Mouse (Mus musculus) regulatory T cell (primary cell): ENCODE measurements around the gene Supt20.

ENCODE experiments used
- in situ Hi-C: fragments of 300-600 bp; cut with MboI, MseI; formaldehyde crosslinking; loops from one replicate; pipeline ENCODE4 v1.15.1; 2025; ENCODE audit warnings: high pct_unique_total_duplicates

Gene Supt20

GRCm38 (mm10) chr3:54692202-54693055 is at the start of gene Supt20:
Gene Supt20, plus strand, starts transcription at chr3:54692807.
- in situ Hi-C loops: loop anchor here (25.0 kb wide), 1 partner anchor 830 kb away; the partner anchor contains the start of gene Ufm1

- in situ Hi-C loops: no loop called here
Measured at GRCm38 (mm10) chr3:54642851-54643250, 49.8 kb upstream of the Supt20 start.

GRCm38 (mm10) chr3:54647583-54647982 is 45.0 kb upstream of the Supt20 start:
- in situ Hi-C loops: no loop called here

- in situ Hi-C loops: loop anchor here (10.0 kb wide), 2 partner anchors 277 to 997 kb away; partner anchors contain the start of gene Frem2
Measured at GRCm38 (mm10) chr3:54651576-54651975, 41.0 kb upstream of the Supt20 start.

GRCm38 (mm10) chr3:54654169-54654568 is 38.4 kb upstream of the Supt20 start:
- in situ Hi-C loops: loop anchor here (10.0 kb wide), 2 partner anchors 279 to 999 kb away; partner anchors contain the start of gene Frem2

GRCm38 (mm10) chr3:54657090-54657489 is 35.5 kb upstream of the Supt20 start:
- in situ Hi-C loops: loop anchor here (10.0 kb wide), 2 partner anchors 282 to 1002 kb away; partner anchors contain the start of gene Frem2

- in situ Hi-C loops: loop anchor here (10.0 kb wide), 2 partner anchors 283 to 1003 kb away; partner anchors contain the start of gene Frem2
Measured at GRCm38 (mm10) chr3:54657888-54658626, 34.5 kb upstream of the Supt20 start.

- in situ Hi-C loops: loop anchor here (10.0 kb wide), 2 partner anchors 285 to 1005 kb away; partner anchors contain the start of gene Frem2
Measured at GRCm38 (mm10) chr3:54659736-54660135, 32.9 kb upstream of the Supt20 start.

- in situ Hi-C loops: no loop called here
Measured at GRCm38 (mm10) chr3:54662411-54662810, 30.2 kb upstream of the Supt20 start.

GRCm38 (mm10) chr3:54668141-54668540 is 24.5 kb upstream of the Supt20 start:
- in situ Hi-C loops: no loop called here

- in situ Hi-C loops: no loop called here
Measured at GRCm38 (mm10) chr3:54668722-54669121, 23.9 kb upstream of the Supt20 start.

- in situ Hi-C loops: no loop called here
Measured at GRCm38 (mm10) chr3:54669559-54669958, 23.0 kb upstream of the Supt20 start.

- in situ Hi-C loops: no loop called here
Measured at GRCm38 (mm10) chr3:54672111-54672510, 20.5 kb upstream of the Supt20 start.

- in situ Hi-C loops: no loop called here
Measured at GRCm38 (mm10) chr3:54672557-54673529, 19.8 kb upstream of the Supt20 start.

- in situ Hi-C loops: loop anchor here (25.0 kb wide), 1 partner anchor 815 kb away; the partner anchor contains the start of gene Ufm1
Measured at GRCm38 (mm10) chr3:54676818-54677217, 15.8 kb upstream of the Supt20 start.

- in situ Hi-C loops: loop anchor here (25.0 kb wide), 1 partner anchor 819 kb away; the partner anchor contains the start of gene Ufm1
Measured at GRCm38 (mm10) chr3:54681310-54682204, 11.1 kb upstream of the Supt20 start.

GRCm38 (mm10) chr3:54685202-54685601 is 7.4 kb upstream of the Supt20 start:
- in situ Hi-C loops: loop anchor here (5.0 to 25.0 kb wide), 3 partner anchors 103 to 823 kb away; partner anchors contain the start of gene Ufm1

- in situ Hi-C loops: loop anchor here (5.0 to 25.0 kb wide), 3 partner anchors 105 to 825 kb away; partner anchors contain the start of gene Ufm1
Measured at GRCm38 (mm10) chr3:54687245-54687644, 5.4 kb upstream of the Supt20 start.

- in situ Hi-C loops: loop anchor here (5.0 to 25.0 kb wide), 3 partner anchors 107 to 827 kb away; partner anchors contain the start of gene Ufm1
Measured at GRCm38 (mm10) chr3:54689091-54689490, 3.5 kb upstream of the Supt20 start.
